Mouse (Mus musculus) CH12.LX (cell line): ENCODE results near the gene Tk1. TPM values are rescaled to one million over a fixed set of nuclear protein-coding genes. Genes with fewer than 3 reads are reported as not detected.
A peak's percentile ranks its signal among the peaks of the same experiment; 100 is the strongest.

ENCODE experiments used
- DNase-seq: peaks from one replicate; pipeline ENCODE4 v3.0.0-alpha.2; 2013; ENCODE audit errors: extremely low read depth
- H3K27ac ChIP-seq: 2 replicates; pipeline ENCODE4 v1.5.1; 2012; ENCODE audit warnings: low read depth, mild to moderate bottlenecking, control low read depth, moderate library complexity; ENCODE audit not compliant: insufficient read depth
- H3K27me3 ChIP-seq: replicated peaks from 2 replicates; pipeline ENCODE3; 2012; ENCODE audit warnings: inconsistent platforms
- H3K36me3 ChIP-seq, 2 experiments: replicated peaks in 1 of 2; 2 replicates each; pipeline versions ENCODE3 to v1.6.1; 2012; ENCODE audit warnings: inconsistent platforms in 1 of 2, low read length in 1 of 2, mild to moderate bottlenecking in 1 of 2, mixed read lengths in 1 of 2, moderate library complexity in 1 of 2; ENCODE audit not compliant: control insufficient read depth in 1 of 2, insufficient read depth in 1 of 2
- H3K4me1 ChIP-seq, 2 experiments: 2 replicates each; pipeline ENCODE4 v1.6.1; 2012; ENCODE audit warnings: inconsistent platforms in 1 of 2, moderate library complexity in 1 of 2; ENCODE audit not compliant: insufficient read depth in 2 of 2, control insufficient read depth in 1 of 2
- H3K4me2 ChIP-seq: 2 replicates; pipeline ENCODE4 v1.6.1; 2012; ENCODE audit warnings: low read depth, mild to moderate bottlenecking, control low read depth; ENCODE audit not compliant: poor library complexity, insufficient read depth, severe bottlenecking
- H3K4me3 ChIP-seq, 3 experiments: fragments of 150-350 bp in 1 of 3; sonication (generic) in 1 of 3; replicated peaks in 1 of 3; 2 replicates each; pipeline versions ENCODE3 to v1.5.1; 2011 to 2012; ENCODE audit warnings: low read depth in 2 of 3, low read length in 2 of 3, mild to moderate bottlenecking in 2 of 3, moderate library complexity in 2 of 3, control low read depth in 1 of 3, improper control_type of control experiment in 1 of 3, inconsistent platforms in 1 of 3, mixed read lengths in 1 of 3; ENCODE audit not compliant: poor library complexity in 1 of 3
- H3K79me2 ChIP-seq: replicated peaks from 2 replicates; pipeline ENCODE4 v1.6.1; 2012; ENCODE audit warnings: mild to moderate bottlenecking, moderate library complexity; ENCODE audit not compliant: control insufficient read depth, poor library complexity, insufficient read depth, severe bottlenecking; ENCODE audit errors: extremely low read depth
- H3K9ac ChIP-seq: 2 replicates; pipeline ENCODE4 v1.6.1; 2012; ENCODE audit warnings: low read depth, mild to moderate bottlenecking, control low read depth, moderate library complexity; ENCODE audit not compliant: insufficient read depth
- H3K9me3 ChIP-seq: replicated peaks from 2 replicates; pipeline ENCODE3; 2012; ENCODE audit warnings: low read length, inconsistent platforms, mixed read lengths
- BHLHE40 ChIP-seq: IDR thresholded peaks from 2 replicates; pipeline ENCODE4 v1.6.1; 2011; ENCODE audit warnings: mild to moderate bottlenecking, low read depth, low read length, improper control_type of control experiment
- CHD1 ChIP-seq: IDR thresholded peaks from 2 replicates; pipeline ENCODE4 v1.6.1; 2012; ENCODE audit warnings: low read depth, low read length, improper control_type of control experiment, inconsistent platforms
- CHD2 ChIP-seq: IDR thresholded peaks from 2 replicates; pipeline ENCODE4 v1.6.1; 2011; ENCODE audit warnings: low read length, improper control_type of control experiment
- CTCF ChIP-seq, 2 experiments: IDR thresholded peaks in 1 of 2; conservative IDR thresholded peaks in 1 of 2; 2 replicates each; pipeline ENCODE4 v1.5.1; 2011 to 2012; ENCODE audit warnings: low read depth in 2 of 2, low read length in 2 of 2, improper control_type of control experiment in 1 of 2, inconsistent platforms in 1 of 2, mild to moderate bottlenecking in 1 of 2, moderate library complexity in 1 of 2
- E2F4 ChIP-seq: IDR thresholded peaks from 2 replicates; pipeline ENCODE4 v1.6.1; 2011; ENCODE audit warnings: low read depth, low read length, improper control_type of control experiment; ENCODE audit not compliant: insufficient replicate concordance
- ELF1 ChIP-seq: IDR thresholded peaks from 2 replicates; pipeline ENCODE4 v1.6.1; 2014; ENCODE audit warnings: low read depth, mild to moderate bottlenecking, inconsistent platforms, low read length, improper control_type of control experiment
- EP300 ChIP-seq: IDR thresholded peaks from 2 replicates; pipeline ENCODE4 v1.6.1; 2011; ENCODE audit warnings: low read length, improper control_type of control experiment
- ETS1 ChIP-seq: conservative IDR thresholded peaks from 2 replicates; pipeline ENCODE4 v1.6.1; 2012; ENCODE audit warnings: low read depth, mild to moderate bottlenecking, inconsistent platforms, low read length, improper control_type of control experiment, moderate library complexity
- GABPA ChIP-seq: IDR thresholded peaks from 2 replicates; pipeline ENCODE4 v1.6.1; 2012; ENCODE audit warnings: low read depth, low read length, improper control_type of control experiment, inconsistent platforms; ENCODE audit not compliant: insufficient replicate concordance
- HCFC1 ChIP-seq: IDR thresholded peaks from 2 replicates; pipeline ENCODE4 v1.6.1; 2012; ENCODE audit warnings: low read depth, mild to moderate bottlenecking, inconsistent platforms, low read length, improper control_type of control experiment
- IRF4 ChIP-seq: IDR thresholded peaks from 2 replicates; pipeline ENCODE4 v1.6.1; 2014; ENCODE audit warnings: low read depth, mild to moderate bottlenecking, inconsistent platforms, low read length, improper control_type of control experiment
- JUN ChIP-seq: IDR thresholded peaks from 2 replicates; pipeline ENCODE4 v1.6.1; 2011; ENCODE audit warnings: low read depth, mild to moderate bottlenecking, low read length, improper control_type of control experiment, moderate library complexity; ENCODE audit not compliant: insufficient read depth
- JUND ChIP-seq: conservative IDR thresholded peaks from 2 replicates; pipeline ENCODE4 v1.6.1; 2011; ENCODE audit warnings: low read depth, low read length, improper control_type of control experiment
- KAT2A ChIP-seq: IDR thresholded peaks from 2 replicates; pipeline ENCODE4 v1.6.1; 2012; ENCODE audit warnings: low read length, improper control_type of control experiment, inconsistent platforms; ENCODE audit not compliant: insufficient replicate concordance
- MAFK ChIP-seq: IDR thresholded peaks from 2 replicates; pipeline ENCODE4 v1.6.1; 2011; ENCODE audit warnings: low read length, improper control_type of control experiment; ENCODE audit not compliant: insufficient replicate concordance
- MAX ChIP-seq: IDR thresholded peaks from 2 replicates; pipeline ENCODE4 v1.6.1; 2011; ENCODE audit warnings: low read length, improper control_type of control experiment
- MAZ ChIP-seq: IDR thresholded peaks from 2 replicates; pipeline ENCODE4 v1.6.1; 2012; ENCODE audit warnings: low read depth, mild to moderate bottlenecking, inconsistent platforms, low read length, improper control_type of control experiment, moderate library complexity
- MEF2A ChIP-seq: IDR thresholded peaks from 2 replicates; pipeline ENCODE4 v1.6.1; 2014; ENCODE audit warnings: low read depth, mild to moderate bottlenecking, inconsistent platforms, low read length, improper control_type of control experiment, borderline replicate concordance
- MXI1 ChIP-seq: IDR thresholded peaks from 2 replicates; pipeline ENCODE4 v1.6.1; 2011; ENCODE audit warnings: mild to moderate bottlenecking, low read depth, low read length, improper control_type of control experiment
- MYC ChIP-seq: IDR thresholded peaks from 2 replicates; pipeline ENCODE4 v1.6.1; 2011; ENCODE audit warnings: low read depth, mild to moderate bottlenecking, improper control_type of control experiment, low read length
- NELFE ChIP-seq: IDR thresholded peaks from 2 replicates; pipeline ENCODE4 v1.6.1; 2011; ENCODE audit warnings: low read depth, low read length, improper control_type of control experiment
- NRF1 ChIP-seq: IDR thresholded peaks from 2 replicates; pipeline ENCODE4 v1.6.1; 2014; ENCODE audit warnings: low read depth, mild to moderate bottlenecking, inconsistent platforms, low read length, improper control_type of control experiment, moderate library complexity
- PAX5 ChIP-seq: IDR thresholded peaks from 2 replicates; pipeline ENCODE4 v1.6.1; 2012; ENCODE audit warnings: low read length, inconsistent platforms, mixed read lengths
- POLR2A ChIP-seq: IDR thresholded peaks from 2 replicates; pipeline ENCODE4 v1.6.1; 2011; ENCODE audit warnings: low read depth, mild to moderate bottlenecking, improper control_type of control experiment, low read length
- POLR2AphosphoS2 ChIP-seq: IDR thresholded peaks from 2 replicates; pipeline ENCODE4 v1.6.1; 2011; ENCODE audit warnings: low read depth, low read length, improper control_type of control experiment
- RAD21 ChIP-seq: IDR thresholded peaks from 2 replicates; pipeline ENCODE4 v1.6.1; 2011; ENCODE audit warnings: low read depth, mild to moderate bottlenecking, low read length, improper control_type of control experiment, moderate library complexity
- RCOR1 ChIP-seq: conservative IDR thresholded peaks from 2 replicates; pipeline ENCODE4 v1.6.1; 2012; ENCODE audit warnings: low read depth, mild to moderate bottlenecking, inconsistent platforms, low read length, improper control_type of control experiment
- SIN3A ChIP-seq: IDR thresholded peaks from 2 replicates; pipeline ENCODE4 v1.6.1; 2012; ENCODE audit warnings: low read length, improper control_type of control experiment, inconsistent platforms
- SMC3 ChIP-seq: IDR thresholded peaks from 2 replicates; pipeline ENCODE4 v1.6.1; 2011; ENCODE audit warnings: low read depth, low read length, improper control_type of control experiment
- TBP ChIP-seq: conservative IDR thresholded peaks from 2 replicates; pipeline ENCODE4 v1.6.1; 2011; ENCODE audit warnings: low read depth, low read length, improper control_type of control experiment
- TCF12 ChIP-seq: IDR thresholded peaks from 2 replicates; pipeline ENCODE4 v1.6.1; 2014; ENCODE audit warnings: low read depth, mild to moderate bottlenecking, inconsistent platforms, low read length, improper control_type of control experiment
- UBTF ChIP-seq: IDR thresholded peaks from 2 replicates; pipeline ENCODE4 v1.6.1; 2012; ENCODE audit warnings: low read depth, mild to moderate bottlenecking, inconsistent platforms, low read length, improper control_type of control experiment, moderate library complexity
- USF1 ChIP-seq: IDR thresholded peaks from 2 replicates; pipeline ENCODE4 v1.6.1; 2014; ENCODE audit warnings: low read depth, mild to moderate bottlenecking, inconsistent platforms, low read length, improper control_type of control experiment
- USF2 ChIP-seq: conservative IDR thresholded peaks from 2 replicates; pipeline ENCODE4 v1.6.1; 2011; ENCODE audit warnings: low read depth, low read length, improper control_type of control experiment
- ZC3H11A ChIP-seq: IDR thresholded peaks from 2 replicates; pipeline ENCODE4 v1.6.1; 2012; ENCODE audit warnings: low read depth, mild to moderate bottlenecking, inconsistent platforms, low read length, improper control_type of control experiment
- ZKSCAN1 ChIP-seq: IDR thresholded peaks from 2 replicates; pipeline ENCODE4 v1.6.1; 2012; ENCODE audit warnings: low read depth, inconsistent platforms, low read length, improper control_type of control experiment, borderline replicate concordance
- ZMIZ1 ChIP-seq: IDR thresholded peaks from 2 replicates; pipeline ENCODE4 v1.6.1; 2012; ENCODE audit warnings: low read depth, mild to moderate bottlenecking, inconsistent platforms, low read length, improper control_type of control experiment
- ZNF384 ChIP-seq: IDR thresholded peaks from 2 replicates; pipeline ENCODE4 v1.6.1; 2012; ENCODE audit warnings: low read depth, low read length, improper control_type of control experiment, inconsistent platforms
- dilution Hi-C: fragments of 300-500 bp; cut with MboI; formaldehyde crosslinking; loops from 2 replicates; pipeline ENCODE4 v1.14.3; 2020; ENCODE audit warnings: low sequenced_read_pairs; ENCODE audit not compliant: extremely low pct_unique_long_range_greater_than_20kb, extremely low pct_ligation_motif_present
- in situ Hi-C: fragments of 300-500 bp; cut with MboI; formaldehyde crosslinking; loops from 3 replicates; pipeline ENCODE4 v1.14.3; 2019; ENCODE audit warnings: low sequenced_read_pairs, low pct_ligation_motif_present, low pct_unique_long_range_greater_than_20kb, mixed read lengths
- polyA plus RNA-seq: library from polyadenylated mRNA; unstranded; fragments of >175 nt; gene quantifications from 2 replicates; pipeline ENCODE4 v1.2.1, GENCODE M21; 2012; ENCODE audit warnings: low read depth; ENCODE audit not compliant: insufficient read length
- total RNA-seq, 2 experiments: library from RNA; depleted of rRNA; stranded (reverse); fragments of 300-350 nt in 1 of 2; fragments of >200 nt in 1 of 2; gene quantifications; 2 replicates each; pipeline ENCODE4 v1.2.3; 2012 to 2014

The Tk1 gene
- total and polyA plus RNA-seq, 3 experiments = 146 to 235 (median 179) TPM

DNA sequence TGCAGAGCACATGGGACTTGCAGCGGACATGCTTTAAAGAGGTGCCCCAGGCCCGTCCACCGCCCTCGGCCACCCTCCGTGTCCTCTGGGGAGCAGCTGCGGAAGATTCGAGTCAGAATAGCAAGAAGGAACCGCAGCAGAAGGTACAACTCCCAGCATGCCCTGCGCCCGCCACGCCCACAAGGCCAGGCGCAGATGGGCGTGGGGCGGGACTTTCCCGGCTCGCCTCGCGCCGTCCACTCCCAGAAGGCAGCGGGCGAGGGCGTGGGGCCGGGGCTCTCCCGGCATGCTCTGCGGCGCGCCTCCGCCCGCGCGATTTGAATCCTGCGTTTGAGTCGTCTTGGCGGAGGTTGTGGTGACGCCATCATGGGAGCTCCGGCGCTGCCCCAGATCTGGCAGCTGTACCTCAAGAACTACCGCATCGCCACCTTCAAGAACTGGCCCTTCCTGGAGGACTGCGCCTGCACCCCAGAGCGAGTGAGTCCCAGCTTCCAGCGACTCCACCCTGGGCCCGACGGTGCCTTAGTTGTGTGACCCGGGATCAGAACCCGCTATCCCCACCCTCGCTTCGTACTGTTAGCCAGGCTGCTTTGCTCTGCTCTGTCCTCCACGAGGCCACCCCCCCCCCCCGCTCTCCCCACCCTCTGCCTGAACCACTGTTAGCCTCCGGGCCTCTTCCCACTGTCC, 23.2 kb upstream of the Tk1 start, which contains the start of gene Birc5:
Birc5 (plus strand) TSS at position 267 of the 687 bp plus-strand sequence.
- H3K27ac ChIP-seq = peak within 1 kb of the TSS; percentile 92
- H3K4me1 ChIP-seq = peaks cover 10 to 37% of the 10 kb centered on the region in 2 experiments
- peaks cover 37% of the 10 kb centered on the region for H3K79me2 ChIP-seq
- TF ChIP-seq UBTF (peak; percentile 86; the same call in 1 of the 2 replicates), ZNF384 (peak; percentile 21; the same call in 1 of the 2 replicates), MAZ (peak; percentile 45; the same call in 1 of the 2 replicates), TCF12 (peak; percentile 98), MAFK (no peak), PAX5 (no peak), E2F4 (peak; percentile 96), TBP (peak; percentile 80; the same call in 1 of the 2 replicates), USF2 (no peak), JUND (no peak), SMC3 (no peak), ZMIZ1 (peak; percentile 98), JUN (no peak), ZKSCAN1 (no peak), POLR2AphosphoS2 (peak; percentile 98), HCFC1 (peak; percentile 89), CHD1 (0 out of 2 replicates have a peak, but pooled peaks have one; percentile 29), GABPA (peak; percentile 35; the same call in 1 of the 2 replicates), NRF1 (peak; percentile 77), CTCF (conservative IDR thresholded peaks at IDR 0.05 in 1 of 2, IDR thresholded peaks at IDR 0.05 in 1 of 2; ENCODE audit: low read depth in 2 of 2, low read length in 2 of 2) (no peak), IRF4 (peak; percentile 88), RCOR1 (no peak), USF1 (no peak; the same call in 1 of the 2 replicates), MXI1 (peak; percentile 89), SIN3A (peak; percentile 99), MEF2A (peak; percentile 81), KAT2A (peak; percentile 91; the same call in 1 of the 2 replicates), EP300 (peak; percentile 48; the same call in 1 of the 2 replicates), ETS1 (peak; percentile 45; the same call in 1 of the 2 replicates), CHD2 (peak; percentile 53; the same call in 1 of the 2 replicates), ELF1 (peak; percentile 83), RAD21 (no peak), NELFE (peak; percentile 99), POLR2A (peak; percentile 98), ZC3H11A (no peak), MAX (peak; percentile 91), MYC (peak; percentile 93; the same call in 1 of the 2 replicates), BHLHE40 (peak; percentile 5; the same call in 1 of the 2 replicates)
- dilution Hi-C loops = no loop called here
- H3K36me3 ChIP-seq = peaks cover 16 to 35% of the 10 kb centered on the region in 2 experiments
- H3K9me3 ChIP-seq = no peaks in the 10 kb centered on the region
- H3K27me3 ChIP-seq = no peaks in the 10 kb centered on the region
- H3K9ac ChIP-seq = peak within 1 kb of the TSS; percentile 89
- H3K4me2 ChIP-seq = peak within 1 kb of the TSS; percentile 85
- in situ Hi-C loops = no loop called here
- peak within 1 kb of the TSS; percentile 79 to 96 (median 81) for H3K4me3 ChIP-seq
- DNase-seq = peak; percentile 99
